Mouse (Mus musculus): Measurements from ENCODE around the gene St3gal6.
A peak's percentile ranks its signal among the peaks of the same experiment; 100 is the strongest.

Gene St3gal6

DNA sequence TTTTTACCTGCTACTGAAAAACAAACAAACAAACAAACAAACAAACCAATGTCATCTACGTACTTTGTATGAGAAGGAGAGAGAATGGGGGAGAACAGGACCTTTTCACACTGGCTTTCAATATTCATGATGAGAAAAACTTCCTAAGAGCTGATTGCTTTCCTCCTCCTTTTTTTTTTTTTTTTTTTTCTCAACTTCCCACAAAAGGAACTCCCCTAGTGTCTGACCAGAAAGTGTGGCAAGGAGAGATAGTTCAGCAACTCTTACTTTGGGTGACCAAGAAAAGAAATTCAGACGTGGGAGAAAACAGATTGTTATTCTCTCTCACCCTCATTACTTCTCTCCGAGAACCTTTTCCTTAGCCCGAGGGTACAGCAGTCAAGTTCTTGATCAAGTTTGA lies 2.9 kb downstream of the St3gal6 start:
- no peak for DNase-seq (ENCODE audit: low spot score)

- no peak for DNase-seq (ENCODE audit: low spot score)
Observed at GRCm38 (mm10) chr16:58520457-58520856, 3.6 kb downstream of the St3gal6 start.

DNA sequence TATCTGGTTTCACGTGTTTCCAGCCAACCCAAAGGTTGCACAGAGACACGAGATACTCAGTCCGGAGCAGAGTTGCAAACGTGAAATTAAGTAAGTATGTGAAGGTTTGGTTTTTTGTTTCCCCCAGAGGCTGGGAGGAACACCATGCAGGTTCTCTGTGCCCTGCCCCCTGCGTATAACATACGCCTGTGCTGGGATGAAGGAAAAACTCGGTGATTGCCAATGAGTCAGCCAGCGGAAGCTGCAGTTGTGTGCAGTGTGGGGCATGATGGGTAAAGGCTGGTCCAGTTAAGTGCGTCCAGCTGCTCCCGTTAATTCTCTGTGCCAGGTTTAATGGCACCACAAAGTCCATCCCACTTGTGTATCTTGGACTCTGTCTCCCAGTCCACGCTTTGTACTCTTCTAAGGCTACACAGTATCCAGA lies 4.4 kb downstream of the St3gal6 start:
- DNase-seq (ENCODE audit: low spot score) = no peak

- no peak for DNase-seq (ENCODE audit: low spot score)
Observed at GRCm38 (mm10) chr16:58516960-58517798, 6.9 kb downstream of the St3gal6 start.

- no peak for DNase-seq (ENCODE audit: low spot score)
Observed at GRCm38 (mm10) chr16:58516161-58516560, 7.9 kb downstream of the St3gal6 start.

DNA sequence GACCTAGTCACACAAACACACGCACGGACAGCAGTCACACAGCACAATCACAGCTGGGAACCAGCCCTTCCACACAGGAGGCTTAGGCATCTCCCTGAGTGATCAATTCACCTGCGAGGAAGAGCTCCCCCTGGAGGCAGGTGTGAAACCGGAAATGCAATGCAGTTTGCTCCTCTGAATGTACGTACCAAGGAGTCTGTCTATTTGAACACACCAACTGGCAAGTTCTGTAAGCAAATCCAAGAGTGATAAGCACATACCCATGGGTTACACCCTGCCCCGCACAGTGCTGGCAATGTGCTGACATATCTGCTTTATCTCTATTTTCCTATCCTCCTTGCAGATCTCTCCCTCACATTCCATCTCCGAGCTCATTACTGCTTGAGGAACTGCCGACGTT lies 9.5 kb downstream of the St3gal6 start:
- DNase-seq (ENCODE audit: low spot score) = no peak

DNA sequence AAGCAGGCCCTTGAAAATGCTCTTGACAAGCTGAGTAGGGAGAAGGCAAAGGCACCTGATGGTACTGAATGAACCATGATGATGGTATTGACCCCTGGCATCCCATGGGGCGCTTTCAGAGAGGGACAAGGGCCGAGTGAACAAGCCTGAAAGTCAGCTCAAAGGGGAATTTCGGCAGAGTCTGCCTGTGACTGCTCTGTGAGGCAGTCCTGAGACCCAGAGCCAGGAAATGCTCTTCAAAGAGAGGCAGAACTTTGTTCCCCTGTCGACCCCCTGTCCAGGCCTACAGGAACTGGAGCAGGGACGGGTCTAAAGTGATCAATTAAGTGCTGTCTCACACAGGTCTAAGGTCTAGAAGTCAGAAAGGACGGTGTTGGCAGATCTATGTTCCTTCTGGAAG lies 10.3 kb downstream of the St3gal6 start:
- no peak for DNase-seq (ENCODE audit: low spot score)

GRCm38 (mm10) chr16:58512887-58513286 lies 11.2 kb downstream of the St3gal6 start:
- no peak for DNase-seq (ENCODE audit: low spot score)

GRCm38 (mm10) chr16:58512181-58512761 lies 11.8 kb downstream of the St3gal6 start:
- DNase-seq (ENCODE audit: low spot score) = peak; percentile 49

DNA sequence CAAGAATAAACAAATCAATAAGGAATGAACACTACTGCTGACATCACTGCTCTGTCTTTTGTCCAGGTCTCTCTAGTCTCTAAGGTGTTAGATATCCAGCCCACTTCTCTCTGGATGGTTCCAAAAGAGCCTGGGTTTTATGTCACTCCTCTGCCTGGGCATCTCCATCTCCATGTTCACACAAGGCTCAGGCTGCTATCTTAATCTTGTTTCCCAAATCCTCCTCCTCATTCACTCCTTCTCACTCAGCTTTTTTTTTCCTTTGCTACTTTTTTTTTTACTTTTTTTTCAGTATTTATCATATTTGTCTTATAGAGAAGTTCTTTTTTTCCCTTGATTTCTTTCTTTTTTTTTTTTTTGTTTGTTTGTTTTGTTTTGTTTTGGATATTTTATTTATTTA lies 19.1 kb downstream of the St3gal6 start:
- no peak for DNase-seq (ENCODE audit: low spot score)

- DNase-seq (ENCODE audit: low spot score) = no peak
Observed at GRCm38 (mm10) chr16:58502566-58502965, 21.5 kb downstream of the St3gal6 start.

GRCm38 (mm10) chr16:58501760-58502301 lies 22.2 kb downstream of the St3gal6 start:
- DNase-seq (ENCODE audit: low spot score) = no peak

GRCm38 (mm10) chr16:58499650-58500049 lies 24.4 kb downstream of the St3gal6 start:
- no peak for DNase-seq (ENCODE audit: low spot score)

GRCm38 (mm10) chr16:58499172-58499584 lies 24.9 kb downstream of the St3gal6 start:
- DNase-seq (ENCODE audit: low spot score) = no peak

- DNase-seq (ENCODE audit: low spot score) = no peak
Observed at GRCm38 (mm10) chr16:58497886-58498713, 25.9 kb downstream of the St3gal6 start.

DNA sequence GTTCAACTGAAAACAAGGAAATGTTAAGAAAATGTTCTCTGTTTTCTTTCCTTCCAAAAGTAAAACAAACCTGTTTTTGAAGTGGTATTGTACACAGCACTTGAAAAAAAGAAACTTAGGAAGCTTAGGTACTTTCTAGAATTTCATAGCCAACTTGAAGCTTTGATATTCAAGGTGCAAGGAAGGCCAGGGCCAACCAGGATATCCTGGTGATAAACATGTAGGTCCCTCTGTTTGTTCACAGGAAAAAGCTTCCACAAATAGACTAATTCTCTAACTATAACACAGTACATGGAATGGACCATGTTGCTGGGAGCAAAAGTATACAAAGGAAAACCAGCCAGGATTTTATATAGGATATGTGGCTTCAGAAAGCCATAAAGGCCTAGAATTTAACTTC lies 27.3 kb downstream of the St3gal6 start:
- no peak for DNase-seq (ENCODE audit: low spot score)

DNA sequence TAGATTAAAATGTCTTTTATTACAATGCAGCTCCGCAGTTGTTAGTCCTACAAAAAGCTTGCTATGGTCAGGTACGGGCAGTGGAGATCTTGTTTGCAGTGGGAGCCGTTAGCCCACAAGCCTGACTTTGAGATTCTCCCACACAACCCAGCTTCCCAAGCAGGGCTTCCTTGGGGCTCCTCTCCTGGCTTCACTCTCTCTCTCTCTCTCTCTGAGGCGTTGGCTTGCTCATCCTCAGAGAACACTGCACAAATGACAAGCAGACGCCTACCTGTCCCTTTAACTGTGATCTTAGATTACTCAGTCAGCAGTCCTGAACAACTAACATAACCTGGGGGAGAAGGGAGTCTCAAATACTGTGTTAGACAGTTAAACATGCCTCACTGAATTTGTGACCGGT lies 36.2 kb downstream of the St3gal6 start:
- no peak for DNase-seq (ENCODE audit: low spot score)

- no peak for DNase-seq (ENCODE audit: low spot score)
Observed at GRCm38 (mm10) chr16:58482296-58482695, 41.7 kb downstream of the St3gal6 start.

GRCm38 (mm10) chr16:58481906-58482270 lies 42.2 kb downstream of the St3gal6 start:
- DNase-seq (ENCODE audit: low spot score) = no peak

DNA sequence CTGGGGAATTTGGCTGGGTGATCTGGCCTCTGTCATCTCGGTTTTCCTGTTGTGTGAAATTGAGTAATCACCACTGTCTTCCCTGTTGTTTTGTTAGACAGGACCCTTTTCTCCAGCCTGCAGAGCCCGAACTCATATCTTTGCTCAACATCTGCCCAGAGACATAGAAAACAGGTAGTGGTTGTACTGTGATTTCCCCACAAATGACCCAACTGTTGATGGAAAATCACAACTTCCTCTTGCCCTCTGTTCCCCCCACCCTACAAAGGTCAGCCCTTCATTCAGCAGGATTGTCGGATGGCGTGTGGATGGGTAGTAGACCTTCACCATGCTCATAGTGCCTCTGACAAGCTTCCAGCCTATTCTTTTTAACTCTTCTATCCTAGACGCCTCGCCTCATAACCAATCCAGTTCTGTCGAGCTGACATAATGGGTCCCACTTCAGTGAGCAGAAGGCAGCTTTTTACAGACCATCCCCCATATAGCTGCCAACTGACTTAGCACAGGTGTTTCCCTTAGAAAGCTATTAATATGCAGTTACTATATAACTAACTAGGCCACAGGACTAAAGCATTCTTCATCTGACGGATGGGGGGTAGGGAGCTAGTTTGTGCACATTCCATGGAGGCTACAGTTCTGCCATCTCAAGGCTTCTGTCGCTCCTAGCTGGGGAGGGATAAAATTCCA lies 42.7 kb downstream of the St3gal6 start:
- DNase-seq (ENCODE audit: low spot score) = no peak

DNA sequence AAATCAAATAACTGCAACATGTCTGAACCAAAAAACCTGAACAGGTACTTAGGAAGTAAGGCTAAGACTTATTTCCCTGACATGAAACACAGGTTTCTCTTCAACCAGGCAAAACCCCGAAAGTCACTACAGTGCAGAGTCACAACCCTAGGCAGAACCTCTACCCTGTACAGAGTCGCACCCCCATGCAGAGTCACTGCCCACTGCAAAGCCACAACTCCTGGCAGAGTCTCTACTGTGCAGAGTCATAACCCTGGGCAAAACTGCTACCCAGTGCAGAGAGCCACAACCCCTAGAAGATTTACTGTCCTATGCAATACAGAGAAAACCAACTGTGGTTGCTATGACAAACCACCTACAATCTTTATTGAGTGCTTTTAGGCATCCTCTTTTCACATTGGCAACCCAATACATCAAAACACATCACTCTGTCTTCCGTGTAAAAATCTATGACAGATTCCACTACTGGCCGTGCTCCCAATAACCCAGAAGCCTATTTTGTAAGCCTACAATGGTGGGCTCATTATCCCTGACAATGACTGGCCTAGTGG lies 44.1 kb downstream of the St3gal6 start:
- DNase-seq (ENCODE audit: low spot score) = no peak

DNA sequence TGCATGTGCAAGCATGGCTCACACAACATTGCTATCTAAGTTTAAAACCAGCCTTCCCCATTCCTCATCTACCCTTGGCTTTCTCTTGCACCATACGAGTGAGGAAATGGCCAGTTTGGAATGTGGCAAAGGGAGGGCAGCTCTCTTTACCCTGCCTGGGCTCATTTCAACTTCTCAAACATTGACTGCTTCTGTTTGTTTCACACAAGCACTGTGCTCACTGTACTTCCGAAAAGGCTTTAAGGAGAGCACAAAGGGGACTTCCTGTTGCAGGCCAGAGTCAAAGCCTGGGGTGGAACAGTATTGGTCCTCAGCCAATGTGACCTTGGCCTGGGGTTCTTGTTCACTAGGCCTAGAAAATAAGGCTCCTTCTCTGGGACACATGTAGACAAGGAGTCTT lies 47.7 kb downstream of the St3gal6 start:
- no peak for DNase-seq (ENCODE audit: low spot score)

All from yolk sac, embryonic 10.5 days (tissue).